Mouse (Mus musculus) myocyte (in vitro differentiated cells): ENCODE measurements at regions not wholly inside any gene's neighbourhood (a gene's known extent, or its start where the extent isn't known, plus 50 kb on each side); places are given as distances from the start of the nearest gene placed in this dataset.

Experiments
- CEBPB ChIP-seq: IDR thresholded peaks from 2 replicates; pipeline ENCODE4 v1.6.1; 2011; ENCODE audit warnings: mild to moderate bottlenecking, moderate library complexity; ENCODE audit not compliant: poor library complexity, insufficient read depth, severe bottlenecking
- E2F4 ChIP-seq: IDR thresholded peaks from one replicate; pipeline ENCODE4 v1.6.1; 2011; ENCODE audit warnings: mild to moderate bottlenecking, control low read depth, moderate library complexity; ENCODE audit not compliant: insufficient read depth
- MAX ChIP-seq: IDR thresholded peaks from one replicate; pipeline ENCODE4 v1.6.1; 2011; ENCODE audit warnings: low read depth, mild to moderate bottlenecking, control low read depth
- MYOD1 ChIP-seq, 3 experiments: IDR thresholded peaks; one replicate each; pipeline ENCODE4 v1.6.1; 2011; ENCODE audit warnings: control low read depth in 2 of 3, low read depth in 2 of 3, mild to moderate bottlenecking in 2 of 3, moderate library complexity in 1 of 3; ENCODE audit not compliant: insufficient read length in 2 of 3, control insufficient read depth in 1 of 3
- MYOG ChIP-seq, 3 experiments: IDR thresholded peaks; one replicate each; pipeline ENCODE4 v1.6.1; 2011; ENCODE audit warnings: control low read depth in 2 of 3, low read depth in 2 of 3, mild to moderate bottlenecking in 2 of 3; ENCODE audit not compliant: insufficient read length in 2 of 3, control insufficient read depth in 1 of 3, insufficient read depth in 1 of 3
- POLR2A ChIP-seq: IDR thresholded peaks from one replicate; pipeline ENCODE4 v1.6.1; 2011; ENCODE audit warnings: low read depth, mild to moderate bottlenecking, control low read depth, moderate library complexity; ENCODE audit not compliant: insufficient read length
- POLR2AphosphoS2 ChIP-seq: IDR thresholded peaks from one replicate; pipeline ENCODE4 v1.6.1; 2011; ENCODE audit warnings: low read depth, control low read depth; ENCODE audit not compliant: insufficient read length
- SRF ChIP-seq: IDR thresholded peaks from one replicate; pipeline ENCODE4 v1.6.1; 2011; ENCODE audit warnings: low read depth; ENCODE audit not compliant: control insufficient read depth, insufficient read length
- TCF12 ChIP-seq: IDR thresholded peaks from one replicate; pipeline ENCODE4 v1.6.1; 2011; ENCODE audit warnings: mild to moderate bottlenecking, control low read depth; ENCODE audit not compliant: poor library complexity, insufficient read depth, severe bottlenecking
- TCF3 ChIP-seq: IDR thresholded peaks from one replicate; pipeline ENCODE4 v1.6.1; 2011; ENCODE audit warnings: low read depth, control low read depth; ENCODE audit not compliant: insufficient read length
- USF1 ChIP-seq: IDR thresholded peaks from one replicate; pipeline ENCODE4 v1.6.1; 2011; ENCODE audit warnings: low read depth, mild to moderate bottlenecking, control low read depth, moderate library complexity

DNA sequence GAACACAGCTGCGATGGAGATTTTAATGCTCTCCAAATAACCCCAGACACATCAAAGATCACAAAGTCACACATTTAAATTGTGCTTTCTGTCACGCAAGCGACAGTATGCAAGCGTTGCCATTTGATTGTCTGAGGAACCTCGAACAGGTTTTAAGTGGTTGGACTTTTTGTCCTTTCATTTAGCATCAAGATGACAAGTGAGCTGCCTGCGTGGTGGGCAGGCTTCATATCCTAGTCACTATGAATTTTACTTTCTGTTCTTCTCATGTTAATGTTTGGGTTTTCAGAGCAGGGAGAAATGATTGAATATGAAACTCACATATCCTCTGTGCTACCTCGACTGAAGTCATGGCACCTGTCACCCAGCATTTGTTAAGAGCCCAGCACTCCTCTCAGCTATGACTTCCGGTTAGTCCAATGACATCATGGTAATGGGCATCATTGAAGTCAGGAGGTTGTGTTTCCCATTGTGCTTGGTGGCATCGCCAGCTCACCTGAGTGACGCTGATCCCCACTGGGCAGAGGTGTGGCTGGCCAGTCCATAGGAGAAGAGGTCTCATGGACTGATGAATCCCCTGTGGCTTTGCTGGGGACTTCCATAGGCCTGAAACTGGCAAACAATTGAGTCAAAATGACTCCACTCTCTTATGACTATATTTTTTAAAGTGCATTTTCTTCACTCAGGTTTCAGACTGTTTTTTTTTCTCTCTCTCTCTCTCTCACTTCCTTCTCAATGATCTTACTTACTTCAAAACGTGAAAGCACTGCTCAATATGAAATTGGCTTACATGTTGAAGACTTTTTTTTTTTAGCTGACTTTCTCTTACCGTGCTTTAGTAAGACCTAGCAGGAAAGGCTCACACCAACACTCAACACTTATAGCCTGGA, 209.1 kb upstream of the Id2 start:
- TF ChIP-seq E2F4 (no peak), MYOD1 (IDR thresholded peaks at IDR 0.05; ENCODE audit: control insufficient read depth in 1 of 3, insufficient read length in 2 of 3, low read depth in 2 of 3) (no peak), POLR2A (no peak), MYOG (IDR thresholded peaks at IDR 0.05; ENCODE audit: control insufficient read depth in 1 of 3, insufficient read depth in 1 of 3, insufficient read length in 2 of 3, low read depth in 2 of 3) (no peak), TCF12 (no peak), MAX (no peak), SRF (no peak), USF1 (no peak), TCF3 (no peak), POLR2AphosphoS2 (no peak), CEBPB (no peak)
